Mouse (Mus musculus): Measurements from ENCODE around the gene Prim2.

Gene Prim2

DNA sequence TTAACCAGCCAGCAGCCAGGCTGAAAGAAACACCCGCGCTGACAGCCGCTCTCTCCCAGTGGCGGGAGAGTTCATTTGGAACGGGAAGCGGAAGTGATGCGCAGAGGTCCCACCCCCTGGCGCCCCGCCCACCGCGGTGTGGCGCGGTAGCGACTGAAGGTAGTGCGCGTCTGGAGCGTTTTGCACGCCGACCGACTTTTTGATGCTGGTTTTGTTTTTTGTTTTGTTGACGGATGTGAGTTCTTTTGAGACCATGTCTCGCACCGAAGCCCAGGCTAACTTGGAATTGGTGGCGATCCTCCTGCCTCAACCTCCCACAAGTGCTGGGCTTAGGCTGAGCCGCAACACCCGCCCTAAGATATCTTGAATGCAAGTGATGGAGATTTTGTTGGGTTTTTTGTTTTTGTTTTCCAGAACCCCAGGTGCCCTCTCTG, at the start of gene Prim2:
TSS of gene Prim2 (minus strand) at position 88 of the 434 bp plus-strand sequence.
- DNase-seq = peak; percentile 96

DNA sequence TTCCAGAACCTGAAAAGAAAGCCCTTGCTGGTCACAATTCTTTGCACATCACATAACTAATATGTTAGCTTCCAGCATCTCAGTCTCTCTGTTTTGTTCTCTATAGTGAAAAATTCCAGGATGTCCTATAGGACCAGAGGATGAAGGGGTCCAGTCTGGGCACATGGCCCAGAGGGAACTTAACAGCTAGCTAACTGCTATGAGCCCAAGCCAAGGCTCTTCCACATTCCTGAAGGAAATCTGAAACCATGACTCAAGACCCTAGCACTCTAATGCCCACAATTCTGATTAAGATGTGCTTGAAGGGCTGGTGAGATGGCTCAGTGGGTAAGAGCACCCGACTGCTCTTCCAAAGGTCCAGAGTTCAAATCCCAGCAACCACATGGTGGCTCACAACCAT, 48.0 kb upstream of the Prim2 start:
- no peak for DNase-seq

- no peak for DNase-seq
Measured at GRCm38 (mm10) chr1:33714796-33715195, 45.2 kb upstream of the Prim2 start.

DNA sequence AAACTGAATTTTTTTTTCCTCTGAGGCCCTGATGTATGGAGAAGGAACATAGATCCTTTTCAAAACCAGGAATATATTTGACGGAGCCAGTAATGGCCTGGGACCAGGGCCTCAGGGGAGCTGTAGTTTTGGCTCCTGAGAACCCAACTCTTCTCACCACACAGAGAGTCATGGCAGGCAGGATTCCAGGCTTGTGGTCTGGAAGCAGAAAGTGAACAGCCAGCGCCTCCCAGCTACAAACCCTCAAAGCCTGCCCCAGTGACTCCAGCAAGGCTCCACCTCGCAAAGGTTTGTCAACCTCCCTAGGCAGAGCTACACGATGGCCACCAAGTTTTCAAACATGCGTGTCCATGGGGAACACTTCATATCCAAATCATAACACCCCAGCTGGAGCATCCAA, 42.4 kb upstream of the Prim2 start:
- DNase-seq = no peak

- no peak for DNase-seq
Measured at GRCm38 (mm10) chr1:33709615-33710014, 40.0 kb upstream of the Prim2 start.

GRCm38 (mm10) chr1:33701244-33701643, 31.6 kb upstream of the Prim2 start:
- DNase-seq = no peak

GRCm38 (mm10) chr1:33696016-33696415, 26.4 kb upstream of the Prim2 start:
- no peak for DNase-seq

- no peak for DNase-seq
Measured at GRCm38 (mm10) chr1:33693893-33694292, 24.3 kb upstream of the Prim2 start.

DNA sequence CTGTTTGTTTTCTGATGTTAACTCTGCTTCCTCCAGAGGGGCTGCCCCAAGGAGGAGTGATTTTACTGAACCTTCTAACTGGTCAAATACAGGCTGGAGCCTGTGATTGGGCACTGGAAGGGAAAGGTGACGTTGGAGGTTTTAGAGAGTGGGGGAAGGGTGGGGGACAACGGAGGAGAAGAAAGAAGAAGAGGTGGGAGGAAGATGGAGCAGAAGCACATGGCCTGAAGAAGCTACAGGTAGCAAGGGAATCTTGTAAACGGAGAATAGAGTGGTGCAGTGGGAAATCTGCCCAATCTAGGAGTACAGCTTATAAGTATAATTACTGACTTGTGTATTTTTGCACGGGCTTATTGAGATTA, 20.5 kb upstream of the Prim2 start:
- DNase-seq = no peak

DNA sequence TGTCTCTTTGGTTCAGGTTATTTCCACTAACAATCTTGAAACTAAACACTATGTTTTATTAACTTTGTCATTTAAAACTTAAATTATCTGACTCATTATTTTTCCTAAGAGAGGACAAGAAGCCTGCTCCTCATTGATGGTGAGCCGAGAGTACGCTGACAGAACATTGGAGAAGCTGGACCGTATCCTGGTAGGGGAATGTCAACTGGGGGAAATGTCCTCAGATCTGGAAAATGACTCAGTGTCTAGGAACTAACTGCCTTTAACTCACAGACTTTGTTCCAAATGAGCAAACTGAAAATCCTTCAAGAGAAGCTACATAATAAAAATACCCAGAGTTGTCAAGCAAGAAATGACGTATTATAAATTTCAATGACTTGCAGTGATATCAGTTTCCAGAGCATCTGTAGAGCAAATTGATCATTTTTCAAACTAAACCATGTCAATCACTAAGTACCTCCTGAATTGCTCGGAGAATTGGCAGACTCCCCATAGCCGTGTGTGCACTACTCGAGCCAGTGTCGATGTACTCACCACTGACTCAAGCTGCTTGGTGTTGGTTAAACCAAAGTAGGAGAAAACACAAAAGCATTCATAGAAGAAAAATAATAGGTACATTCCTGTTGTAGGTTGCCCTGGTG, 20.0 kb upstream of the Prim2 start:
- DNase-seq = no peak

GRCm38 (mm10) chr1:33688810-33689209, 19.2 kb upstream of the Prim2 start:
- DNase-seq = no peak

DNA sequence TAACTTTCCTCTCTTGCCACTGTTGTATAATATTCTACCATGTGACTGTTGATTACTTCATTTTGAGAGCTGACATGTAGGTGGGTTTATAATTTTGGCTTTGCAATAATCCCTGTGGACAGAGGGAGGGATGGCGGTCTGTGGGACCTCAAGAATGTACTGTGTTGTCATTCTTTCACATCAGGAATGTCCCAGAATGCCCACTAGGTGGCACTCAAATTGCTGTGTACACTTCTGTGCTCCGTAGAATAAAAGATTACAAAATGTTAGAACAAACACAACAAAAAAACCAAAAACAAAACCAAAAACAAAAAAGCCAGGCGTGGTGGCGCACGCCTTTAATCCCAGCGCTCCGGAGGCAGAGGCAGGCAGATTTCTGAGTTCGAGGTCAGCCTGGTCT, 14.9 kb upstream of the Prim2 start:
- DNase-seq = no peak

DNA sequence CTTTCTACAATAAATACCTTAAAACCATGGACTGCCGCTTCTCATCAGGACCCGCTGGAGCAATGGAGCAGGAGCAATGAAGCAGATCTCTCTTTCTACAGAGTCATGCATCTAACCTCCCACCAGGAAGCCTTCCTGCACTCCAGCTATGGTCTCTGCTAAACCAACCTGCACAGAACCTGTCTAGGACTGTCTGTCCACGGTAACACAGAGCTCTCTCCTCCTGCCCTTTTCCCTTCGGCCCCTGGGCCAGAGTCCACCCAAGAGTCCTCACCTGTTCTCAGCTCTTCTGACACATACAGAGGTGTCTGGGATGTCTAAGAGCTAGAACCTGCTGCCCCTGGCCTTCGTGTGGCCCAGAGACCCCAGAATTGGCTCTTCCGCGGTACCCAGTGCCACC, 11.3 kb upstream of the Prim2 start:
- DNase-seq = no peak

DNA sequence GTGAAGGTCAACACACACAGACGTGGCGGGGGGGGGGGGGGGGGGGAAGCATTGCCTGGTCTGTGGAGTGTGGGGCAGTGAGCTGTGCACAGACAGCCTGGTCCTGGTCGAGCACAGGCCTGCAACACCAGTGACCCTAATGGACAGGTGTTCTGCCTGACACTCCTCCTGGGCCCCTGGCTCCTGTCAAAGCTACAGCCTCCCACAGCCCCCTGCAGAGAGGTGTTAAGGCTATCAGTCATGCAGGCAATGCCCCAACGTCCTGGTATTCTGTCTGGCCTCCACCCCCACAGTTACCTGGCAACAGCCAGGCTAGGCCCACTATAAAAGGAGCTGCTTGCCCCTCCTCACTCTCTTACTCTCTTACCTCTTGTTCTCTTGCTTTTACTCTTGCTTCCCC, 10.8 kb upstream of the Prim2 start:
- no peak for DNase-seq

- DNase-seq = no peak
Measured at GRCm38 (mm10) chr1:33673158-33673960, 3.8 kb upstream of the Prim2 start.

DNA sequence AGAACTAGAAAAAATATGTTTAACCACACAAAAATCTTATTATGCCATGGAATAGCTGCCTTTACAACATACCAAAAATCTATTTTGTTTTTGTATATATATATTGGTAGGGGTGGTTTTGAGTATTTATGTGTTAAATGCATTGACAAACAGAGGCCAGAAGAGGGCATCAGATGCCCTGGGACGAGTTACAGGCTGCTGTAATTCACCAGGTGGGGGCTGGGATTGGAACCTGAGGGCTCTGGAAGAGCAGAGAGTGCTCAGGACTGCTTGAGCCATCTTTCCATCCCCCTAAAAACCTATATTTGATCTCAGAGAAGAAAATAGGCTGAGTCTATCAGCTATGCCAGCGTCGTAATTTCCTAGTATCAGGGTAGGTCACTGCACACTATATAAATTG, 2.9 kb upstream of the Prim2 start:
- peak; percentile 43 for DNase-seq

DNA sequence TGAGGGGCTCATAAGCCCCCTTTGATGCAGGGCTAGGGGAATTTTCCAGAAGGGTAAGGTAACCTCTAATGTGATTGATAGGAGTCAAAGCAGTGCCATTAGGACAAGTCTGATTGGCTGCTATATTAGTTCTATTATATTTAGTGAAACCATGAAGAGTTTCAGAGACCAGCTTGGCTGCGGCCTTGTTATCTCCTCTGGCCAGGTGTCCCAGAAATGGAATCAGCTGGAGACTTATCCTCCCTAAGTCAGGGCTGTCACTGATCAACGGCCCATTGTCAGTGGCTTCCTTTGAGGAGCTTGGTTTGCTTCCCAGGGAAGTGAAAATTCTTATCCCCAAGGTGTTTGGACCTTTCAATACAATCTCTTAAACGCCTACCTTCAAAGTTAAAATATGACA, 2.5 kb upstream of the Prim2 start:
- no peak for DNase-seq

DNA sequence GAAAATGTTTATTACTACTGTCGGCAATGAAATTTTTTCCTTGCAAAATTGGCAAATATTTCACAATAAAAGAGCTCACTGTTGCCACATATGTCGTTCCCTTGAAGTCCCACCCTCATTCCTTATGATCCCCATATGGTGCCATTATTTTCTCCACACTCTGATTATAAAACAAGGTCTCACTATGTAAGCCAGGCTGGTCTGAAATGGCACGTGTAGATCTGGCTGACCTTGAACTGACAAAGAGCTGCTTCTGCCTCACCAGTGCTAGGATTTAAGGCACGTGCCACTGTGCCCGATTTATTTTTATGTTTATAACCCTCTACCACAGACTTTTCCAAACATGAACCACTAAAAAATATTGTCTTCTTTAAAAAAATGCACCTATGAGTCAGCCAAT, 1.8 kb upstream of the Prim2 start:
- no peak for DNase-seq

DNA sequence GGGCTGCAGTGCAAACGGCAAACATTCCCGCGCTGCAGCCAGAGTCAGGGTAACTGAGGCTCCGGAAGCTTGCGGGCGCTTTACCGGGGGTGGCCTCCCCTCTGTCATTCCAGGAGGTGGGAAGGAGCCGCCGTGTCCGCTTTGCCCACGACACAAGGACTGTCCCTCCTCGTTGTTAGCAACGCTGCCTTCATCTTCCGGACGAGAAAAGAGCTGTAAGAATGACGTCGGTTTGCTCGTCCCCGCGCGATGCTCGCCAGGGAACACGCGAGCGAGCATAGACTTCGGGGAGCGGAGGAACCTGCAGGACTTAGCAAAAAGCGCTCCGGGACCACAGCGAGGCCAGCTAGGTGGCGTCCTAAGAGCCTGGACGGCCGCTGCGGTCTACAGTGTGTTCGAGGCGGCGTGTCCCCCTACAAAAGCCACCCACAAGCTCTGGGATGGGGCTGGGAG, 595 bp upstream of the Prim2 start:
- peak; percentile 69 for DNase-seq

GRCm38 (mm10) chr1:33663605-33664117, 5.9 kb downstream of the Prim2 start:
- no peak for DNase-seq

DNA sequence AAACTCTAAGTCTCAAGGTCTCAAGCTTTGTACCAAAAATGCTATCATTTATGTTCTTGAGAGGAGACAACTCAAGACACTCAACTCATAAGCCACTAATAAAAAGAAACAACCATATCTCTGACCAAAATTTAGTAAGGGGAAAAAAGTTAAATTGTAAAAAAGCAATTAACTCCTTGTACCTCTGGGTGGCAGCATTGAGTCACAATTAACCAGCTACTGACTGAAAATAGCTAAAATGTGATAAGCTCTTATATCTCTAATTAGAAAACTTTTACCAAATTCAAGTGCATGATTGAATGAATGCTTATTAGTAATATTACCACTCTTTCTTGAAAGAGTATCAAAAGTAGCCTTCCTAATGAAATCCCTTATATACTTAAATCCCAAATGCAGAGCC, 6.4 kb downstream of the Prim2 start:
- no peak for DNase-seq

DNA sequence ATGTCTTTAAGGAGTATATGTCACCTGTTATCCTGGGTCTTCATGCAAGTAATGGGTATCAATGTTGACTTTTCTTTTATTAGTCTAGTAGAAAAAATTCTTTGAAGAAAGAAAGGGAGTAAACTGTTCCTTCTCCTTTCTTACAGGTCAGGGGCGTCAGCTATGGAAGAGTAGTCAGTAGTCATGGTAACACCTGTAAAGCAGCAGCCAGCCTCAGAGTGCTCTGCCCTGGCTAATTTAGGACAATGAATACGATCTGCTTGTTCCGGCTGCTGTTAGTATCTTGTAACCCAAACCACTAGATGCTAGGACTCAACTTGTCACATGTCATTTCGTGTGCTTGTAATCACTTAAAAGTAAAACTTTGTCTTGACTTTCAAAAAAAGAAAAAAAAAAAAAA, 11.3 kb downstream of the Prim2 start:
- no peak for DNase-seq

GRCm38 (mm10) chr1:33657574-33658149, 11.9 kb downstream of the Prim2 start:
- DNase-seq = no peak

DNA sequence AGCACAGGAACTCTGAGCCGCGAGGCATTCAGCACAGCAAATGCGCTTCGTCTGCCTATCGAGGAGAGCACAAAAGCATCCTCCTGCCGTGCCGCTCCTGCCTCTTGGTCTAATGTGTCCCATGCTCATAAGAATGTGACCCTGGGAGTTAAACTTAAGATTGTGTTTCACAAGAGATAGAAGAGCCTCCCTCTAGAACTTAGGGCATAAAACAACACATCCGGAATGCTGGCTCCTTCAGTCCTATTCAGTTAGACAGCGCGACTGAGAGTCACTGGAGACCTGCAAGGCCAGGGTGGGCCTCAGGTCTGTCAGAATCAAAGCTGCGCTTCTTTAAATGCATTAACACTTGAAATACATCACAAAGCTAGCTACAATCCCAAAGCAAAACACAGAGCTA, 18.7 kb downstream of the Prim2 start:
- no peak for DNase-seq

Data from right cerebral cortex, postnatal 4 days (tissue).